Mouse (Mus musculus) ES-E14 (cell line): ENCODE data around the gene Cd300lb. TPM values are rescaled to one million over a fixed set of nuclear protein-coding genes. Genes with fewer than 3 reads are reported as not detected.

Source experiments
- DNase-seq: peaks from one replicate; pipeline ENCODE4 v3.0.0-alpha.2; 2013; ENCODE audit warnings: low read depth, low spot score
- H3K27ac ChIP-seq: 2 replicates; pipeline ENCODE4 v1.5.1; 2012; ENCODE audit warnings: low read depth, mild to moderate bottlenecking, low read length, moderate library complexity, mixed read lengths; ENCODE audit not compliant: poor library complexity, insufficient read depth, severe bottlenecking
- H3K36me3 ChIP-seq: 2 replicates; pipeline ENCODE4 v1.6.1; 2012; ENCODE audit warnings: mild to moderate bottlenecking, low read length, moderate library complexity, mixed read lengths; ENCODE audit not compliant: control insufficient read depth, poor library complexity, insufficient read depth, severe bottlenecking
- H3K4me1 ChIP-seq, 2 experiments: fragments of 150-350 bp in 1 of 2; sonication (generic) in 1 of 2; 2 replicates each; pipeline ENCODE4 v1.6.1; 2012; ENCODE audit warnings: low read length in 2 of 2, mild to moderate bottlenecking in 1 of 2, mixed read lengths in 1 of 2; ENCODE audit not compliant: control insufficient read depth in 2 of 2, insufficient read depth in 2 of 2, poor library complexity in 1 of 2
- H3K4me3 ChIP-seq, 2 experiments: fragments of 150-350 bp in 1 of 2; sonication (generic) in 1 of 2; 2 replicates each; pipeline ENCODE4 v1.5.1; 2012; ENCODE audit warnings: low read length in 2 of 2, low read depth in 1 of 2, mild to moderate bottlenecking in 1 of 2, mixed read lengths in 1 of 2; ENCODE audit not compliant: insufficient read depth in 1 of 2, poor library complexity in 1 of 2, severe bottlenecking in 1 of 2
- H3K9ac ChIP-seq: 2 replicates; pipeline ENCODE4 v1.6.1; 2012; ENCODE audit warnings: low read depth, mild to moderate bottlenecking, low read length, mixed read lengths; ENCODE audit not compliant: poor library complexity, insufficient read depth, severe bottlenecking
- H3K9me3 ChIP-seq: fragments of 150-350 bp; sonication (generic); 2 replicates; pipeline ENCODE4 v1.6.1; 2012; ENCODE audit warnings: low read depth, mild to moderate bottlenecking, low read length; ENCODE audit not compliant: control insufficient read depth, insufficient read depth
- CHD2 ChIP-seq: IDR thresholded peaks from 2 replicates; pipeline ENCODE4 v1.6.1; 2014; ENCODE audit warnings: mild to moderate bottlenecking, low read depth, low read length, inconsistent platforms
- HCFC1 ChIP-seq: IDR thresholded peaks from 2 replicates; pipeline ENCODE4 v1.6.1; 2012; ENCODE audit warnings: low read length, inconsistent platforms, borderline replicate concordance; ENCODE audit not compliant: insufficient read depth
- MAFK ChIP-seq: IDR thresholded peaks from 2 replicates; pipeline ENCODE4 v1.6.1; 2014; ENCODE audit warnings: mild to moderate bottlenecking, low read depth, low read length, inconsistent platforms; ENCODE audit not compliant: insufficient read depth
- ZC3H11A ChIP-seq: IDR thresholded peaks from 2 replicates; pipeline ENCODE4 v1.6.1; 2012; ENCODE audit warnings: low read depth, mild to moderate bottlenecking, inconsistent platforms, low read length, borderline replicate concordance
- ZNF384 ChIP-seq: IDR thresholded peaks from 2 replicates; pipeline ENCODE4 v1.6.1; 2012; ENCODE audit warnings: low read depth, low read length, inconsistent platforms
- in situ Hi-C, 2 experiments: fragments of 600-800 bp; cut with MboI; formaldehyde crosslinking; loops; one replicate each; pipeline ENCODE4 v1.15.1; 2025; ENCODE audit warnings: low sequenced_read_pairs in 2 of 2, inconsistent platforms in 1 of 2; ENCODE audit not compliant: unreplicated experiment in 2 of 2
- total RNA-seq: library from RNA; depleted of rRNA; stranded (reverse); fragments of 300-350 nt; gene quantifications from 2 replicates; pipeline ENCODE4 v1.2.3, GENCODE M21; 2012

Cd300lb gene
- total RNA-seq, 1 experiment = not detected

DNA sequence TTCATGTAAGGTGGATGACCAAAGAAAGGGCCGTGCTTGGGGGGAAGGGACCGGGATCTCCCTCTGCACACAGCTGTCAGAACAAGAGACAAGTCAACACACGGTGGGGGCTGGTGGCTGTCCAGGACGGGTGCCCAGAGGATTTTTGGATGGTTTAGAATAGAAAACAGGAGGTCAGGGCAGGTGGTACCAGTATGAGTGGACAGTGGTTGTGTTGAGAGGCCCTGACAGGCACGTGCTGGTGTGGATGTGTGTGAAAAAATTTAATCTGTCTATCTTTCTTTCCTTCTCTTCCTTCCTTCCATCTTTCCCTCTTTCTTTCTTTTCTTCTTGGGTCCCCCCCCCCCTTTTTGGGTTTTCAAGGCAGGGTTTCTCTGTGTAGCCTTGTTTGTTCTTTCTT is 43.6 kb downstream of the Cd300lb start:
- Histone ChIP-seq H3K9me3 (no peaks in the 10 kb centered on the region), H3K4me3 (no peak overlapping the region), H3K27ac (no peak overlapping the region), H3K4me1 (no peaks in the 10 kb centered on the region), H3K9ac (no peak overlapping the region), H3K36me3 (no peaks in the 10 kb centered on the region)
- DNase-seq = no peak
- in situ Hi-C loops = no loop called here
- no peak for TF ChIP-seq ZNF384
- no peak for TF ChIP-seq HCFC1
- no peak for TF ChIP-seq CHD2
- no peak for TF ChIP-seq MAFK
- TF ChIP-seq ZC3H11A = no peak

DNA sequence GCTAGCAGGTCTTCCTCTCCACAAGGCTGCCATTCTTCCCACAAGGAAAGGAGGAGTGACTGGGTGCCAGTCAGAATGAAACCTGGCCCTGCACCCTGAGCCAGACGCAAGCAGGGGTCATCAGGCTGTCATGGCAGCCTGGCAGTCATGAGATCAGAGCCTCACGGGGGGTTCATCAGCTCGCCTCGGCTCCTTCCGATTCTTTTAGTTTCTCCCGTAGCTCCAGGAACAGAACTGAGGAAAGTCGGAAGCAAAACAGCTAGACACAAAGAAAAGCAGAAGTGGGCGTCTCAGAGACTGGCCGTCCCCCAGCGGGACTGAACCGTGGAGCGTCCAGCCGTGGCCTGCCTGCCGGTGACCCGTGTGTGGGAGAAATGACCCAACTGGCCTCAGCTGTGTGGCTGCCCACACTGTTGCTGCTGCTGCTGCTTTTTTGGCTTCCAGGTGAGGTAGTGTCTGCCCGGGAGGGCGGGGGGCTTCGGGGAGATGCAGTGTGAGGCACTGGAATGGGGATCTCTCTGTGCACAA is 44.1 kb downstream of the Cd300lb start, which contains the start of gene Cd300a:
Gene Cd300a, plus strand, starts transcription at position 51 of the 528 bp plus-strand sequence.
- Histone ChIP-seq H3K4me3 (no peak within 1 kb of the TSS), H3K9me3 (no peaks in the 10 kb centered on the region), H3K4me1 (no peaks in the 10 kb centered on the region), H3K36me3 (no peaks in the 10 kb centered on the region), H3K27ac (no peak within 1 kb of the TSS), H3K9ac (no peak within 1 kb of the TSS)
- TF ChIP-seq ZC3H11A = no peak
- TF ChIP-seq MAFK = no peak
- no peak for TF ChIP-seq ZNF384
- TF ChIP-seq CHD2 = no peak
- no peak for TF ChIP-seq HCFC1
- in situ Hi-C loops = no loop called here
- no peak for DNase-seq

DNA sequence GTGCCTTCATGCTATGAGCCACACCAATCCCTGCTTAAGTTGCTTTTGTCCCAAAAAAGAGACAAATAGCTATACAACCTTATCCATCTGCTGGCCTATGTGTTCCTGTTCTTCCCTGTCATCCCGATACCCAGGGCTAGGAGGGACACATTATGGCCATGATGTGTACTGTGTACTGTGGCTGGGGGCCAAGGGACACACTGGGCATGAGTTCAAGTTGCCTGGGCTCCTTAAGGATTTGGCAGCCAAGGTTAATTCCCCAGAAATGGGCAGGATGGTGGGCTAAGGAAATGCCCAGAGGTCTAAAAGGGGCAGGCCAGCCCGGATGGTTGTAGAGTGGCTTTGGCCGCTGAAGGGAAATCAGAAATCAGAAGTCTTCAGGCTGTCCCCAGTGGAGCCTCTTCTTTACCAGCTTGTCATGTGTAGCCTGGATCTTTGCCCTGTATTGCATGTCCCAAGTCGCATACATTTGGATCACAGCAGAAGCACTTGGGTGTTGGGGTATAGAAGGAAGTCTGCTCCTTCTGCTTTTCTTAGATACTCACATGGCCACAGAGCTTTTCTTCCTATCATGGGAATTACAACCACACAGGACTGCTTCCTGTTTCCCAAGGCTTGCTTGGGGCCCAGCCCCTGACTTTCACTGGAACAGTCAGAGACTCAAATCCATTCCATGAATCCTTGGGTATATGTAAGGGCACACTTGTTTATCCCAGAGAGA is 49.6 kb downstream of the Cd300lb start:
- no peak for DNase-seq
- Histone ChIP-seq H3K36me3 (no peaks in the 10 kb centered on the region), H3K9me3 (no peaks in the 10 kb centered on the region), H3K9ac (no peak overlapping the region), H3K4me3 (no peak overlapping the region), H3K27ac (no peak overlapping the region), H3K4me1 (no peaks in the 10 kb centered on the region)
- in situ Hi-C loops = no loop called here
- TF ChIP-seq CHD2 = no peak

DNA sequence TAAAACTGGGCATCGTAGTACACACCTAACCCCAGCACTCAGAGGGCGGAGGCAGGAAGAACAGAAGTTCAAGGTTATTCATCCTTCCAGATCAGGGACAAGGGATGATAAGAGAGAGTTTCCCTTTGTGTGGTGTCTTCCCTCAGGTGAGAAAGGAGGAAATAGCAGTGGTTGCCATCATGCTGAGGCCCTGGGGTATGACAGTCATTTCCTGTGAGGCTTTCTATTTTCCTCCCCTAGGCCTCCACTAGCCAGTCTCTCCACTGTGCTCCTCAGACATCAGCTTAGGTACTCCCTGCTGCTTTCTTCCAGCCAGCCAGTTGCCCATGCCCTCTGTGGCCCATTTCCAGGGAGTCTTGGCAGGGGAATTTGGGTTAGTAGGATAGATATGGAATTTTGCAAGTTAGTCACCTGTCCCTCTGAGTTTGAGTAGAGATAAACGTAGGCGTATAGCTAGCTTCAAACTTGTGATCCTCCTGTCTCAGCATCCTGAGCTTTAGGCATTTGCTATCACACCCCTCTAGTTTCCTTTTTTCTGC is 50.9 kb downstream of the Cd300lb start:
- in situ Hi-C loops = no loop called here
- no peak for DNase-seq
- H3K36me3 ChIP-seq = no peaks in the 10 kb centered on the region
- no peak for TF ChIP-seq HCFC1
- H3K9me3 ChIP-seq = no peaks in the 10 kb centered on the region
- H3K4me3 ChIP-seq = no peak overlapping the region
- no peaks in the 10 kb centered on the region for H3K4me1 ChIP-seq
- H3K9ac ChIP-seq = no peak overlapping the region
- H3K27ac ChIP-seq = no peak overlapping the region

DNA sequence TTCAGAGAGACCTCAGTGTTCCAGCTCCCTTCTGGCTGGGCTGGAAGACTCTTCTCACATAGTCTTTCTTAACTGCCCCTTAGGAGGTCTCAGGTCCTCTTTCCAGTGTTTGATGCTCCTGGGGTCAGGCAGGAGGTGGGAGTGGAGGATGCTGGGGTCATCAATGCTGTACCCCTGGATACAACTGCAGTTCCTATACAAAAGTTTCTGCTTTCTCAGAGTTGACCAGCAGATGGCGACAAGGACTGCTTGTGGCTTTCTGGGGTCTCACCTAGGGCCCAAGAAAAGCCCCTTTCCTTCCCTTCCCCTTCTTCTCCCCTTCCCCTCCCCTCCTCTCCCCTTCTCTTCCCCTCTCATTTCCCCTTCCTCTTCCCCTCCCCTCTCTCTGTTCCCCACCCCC is 53.6 kb downstream of the Cd300lb start:
- in situ Hi-C loops = no loop called here

More for the DNA sequence above, 53.6 kb downstream of the Cd300lb start:
- peaks cover 5 to 16% of the 10 kb centered on the region in 2 experiments for H3K4me1 ChIP-seq
- no peak overlapping the region for H3K27ac ChIP-seq
- TF ChIP-seq CHD2 = no peak
- TF ChIP-seq HCFC1 = no peak
- no peak for TF ChIP-seq ZNF384
- TF ChIP-seq ZC3H11A = peak; percentile 47; the same call in 1 of the 2 replicates
- no peak overlapping the region for H3K9ac ChIP-seq
- peak; percentile 34 for DNase-seq
- no peaks in the 10 kb centered on the region for H3K36me3 ChIP-seq
- H3K9me3 ChIP-seq = no peaks in the 10 kb centered on the region
- no peak overlapping the region for H3K4me3 ChIP-seq
